Mouse (Mus musculus) R1 (cell line): ENCODE measurements around the gene Sap30bp.

Experiments
- DNase-seq: peaks from one replicate; pipeline ENCODE4 v3.0.0-alpha.2; 2018; ENCODE audit warnings: low read depth, low spot score

Sap30bp gene

DNA sequence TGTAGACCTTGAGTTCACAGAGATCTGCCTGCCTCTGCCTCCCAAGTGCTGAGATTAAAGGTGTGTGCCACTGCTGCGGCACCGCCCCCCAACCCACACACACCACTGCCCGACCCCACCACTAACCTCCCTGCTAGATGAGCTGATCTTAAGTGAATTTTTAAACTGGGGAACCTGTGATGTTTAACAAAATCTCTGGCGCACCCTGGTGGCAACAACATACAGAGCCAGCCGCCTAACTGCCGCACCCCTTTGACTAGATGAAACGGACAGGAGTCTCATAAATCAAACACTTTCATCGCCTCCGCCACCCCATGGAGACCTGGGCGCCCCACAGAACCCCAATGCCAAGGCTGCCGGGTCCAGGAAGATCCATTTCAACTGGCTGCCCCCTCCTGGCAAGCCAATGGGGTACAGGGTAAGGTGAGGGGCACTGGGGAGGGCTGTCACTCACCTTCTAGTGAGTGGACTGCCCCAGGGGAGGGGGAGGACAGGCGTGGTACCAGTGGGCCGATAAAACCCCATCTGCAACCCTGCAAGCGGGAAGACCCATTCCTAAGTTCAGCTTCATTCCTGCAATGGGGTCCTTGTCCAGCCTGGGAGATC is 66.6 kb downstream of the Sap30bp start:
- peak; percentile 85 for DNase-seq

DNA sequence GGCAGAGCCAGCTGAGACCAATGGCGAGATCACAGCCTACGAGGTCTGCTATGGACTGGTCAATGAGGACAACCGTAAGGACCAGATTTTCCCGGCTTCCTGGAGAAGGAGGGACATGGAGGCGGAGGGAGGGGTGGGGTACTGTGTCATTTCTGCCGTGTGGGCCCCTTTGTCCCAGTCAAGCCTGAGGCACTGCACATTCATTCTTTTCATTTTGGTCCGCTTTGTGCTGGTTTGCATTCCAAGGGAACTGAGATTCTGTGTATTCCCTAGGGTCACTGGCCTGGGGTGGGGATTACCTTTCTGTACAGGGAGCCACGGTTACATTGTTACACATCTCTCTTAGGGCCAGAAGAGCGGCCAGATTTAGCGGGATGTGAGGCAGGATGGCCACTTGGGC is 67.5 kb downstream of the Sap30bp start:
- no peak for DNase-seq

DNA sequence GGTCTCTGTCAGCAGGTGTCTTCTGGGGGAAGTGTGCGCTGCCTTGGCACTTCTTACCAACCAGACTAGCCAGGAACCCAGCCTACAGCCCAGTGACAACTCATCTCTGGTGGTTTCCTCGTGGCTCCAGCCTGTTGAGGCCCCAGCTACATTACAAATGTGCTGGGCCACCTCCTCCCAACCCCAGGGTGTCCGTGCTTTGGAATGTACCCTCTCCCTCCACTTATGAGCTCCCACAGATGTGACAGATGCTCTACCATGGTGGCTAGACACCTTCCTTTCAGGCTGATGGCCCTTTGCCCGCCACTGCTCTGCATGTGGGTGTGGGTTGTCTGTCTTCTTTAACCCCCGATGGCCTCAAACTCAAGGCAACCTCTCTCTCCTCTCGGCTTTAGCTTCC is 68.6 kb downstream of the Sap30bp start:
- no peak for DNase-seq

DNA sequence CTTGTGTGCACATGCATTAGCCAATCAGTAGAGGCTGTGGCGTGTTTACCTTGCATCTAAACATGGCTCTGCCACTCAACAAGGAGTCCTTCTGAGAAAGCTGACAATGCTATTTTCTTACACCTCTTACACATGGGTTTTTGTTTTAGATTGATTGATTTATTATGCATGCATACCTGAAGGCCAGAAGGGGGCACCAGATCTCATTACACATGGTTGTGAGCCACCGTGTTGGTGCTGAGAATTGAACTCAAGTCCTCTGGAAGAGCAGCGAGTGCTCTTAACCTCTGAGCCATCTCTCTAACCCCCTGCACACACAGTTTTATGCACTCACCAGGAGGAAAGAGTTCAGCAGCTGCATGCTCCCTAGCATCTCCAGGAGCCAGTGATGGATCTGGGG is 69.8 kb downstream of the Sap30bp start:
- DNase-seq, result peak; percentile 60

DNA sequence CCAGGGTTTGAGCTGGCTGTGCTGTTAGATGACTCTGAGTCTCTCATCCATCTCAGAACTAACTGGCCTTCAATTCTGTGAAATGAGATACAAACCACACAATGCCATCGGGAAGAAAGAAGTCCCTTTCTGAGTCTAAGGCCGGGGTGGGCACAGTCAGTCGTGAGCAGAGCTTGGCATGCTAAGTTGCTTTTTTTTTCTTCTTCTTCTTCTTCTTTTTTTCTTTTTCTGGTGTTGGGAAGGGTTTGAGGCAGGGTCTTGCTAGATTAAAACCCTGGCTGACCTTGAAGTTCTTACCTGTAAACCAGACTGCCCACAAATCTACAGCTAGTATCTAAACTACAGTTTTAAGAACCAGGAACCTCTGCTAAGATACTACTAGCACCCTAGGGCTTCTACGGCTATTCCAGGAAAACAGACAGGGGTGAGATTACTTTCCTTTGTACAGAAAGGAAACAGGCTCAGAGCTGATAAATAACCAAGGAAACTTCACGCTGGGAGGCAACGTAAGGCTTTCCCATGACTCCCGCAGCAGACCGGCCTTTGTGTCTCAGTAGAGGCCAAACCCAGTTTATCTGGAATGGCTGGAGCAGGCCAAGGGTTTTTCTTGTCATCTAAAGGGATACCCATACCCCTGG is 71.2 kb downstream of the Sap30bp start:
- DNase-seq, result no peak

DNA sequence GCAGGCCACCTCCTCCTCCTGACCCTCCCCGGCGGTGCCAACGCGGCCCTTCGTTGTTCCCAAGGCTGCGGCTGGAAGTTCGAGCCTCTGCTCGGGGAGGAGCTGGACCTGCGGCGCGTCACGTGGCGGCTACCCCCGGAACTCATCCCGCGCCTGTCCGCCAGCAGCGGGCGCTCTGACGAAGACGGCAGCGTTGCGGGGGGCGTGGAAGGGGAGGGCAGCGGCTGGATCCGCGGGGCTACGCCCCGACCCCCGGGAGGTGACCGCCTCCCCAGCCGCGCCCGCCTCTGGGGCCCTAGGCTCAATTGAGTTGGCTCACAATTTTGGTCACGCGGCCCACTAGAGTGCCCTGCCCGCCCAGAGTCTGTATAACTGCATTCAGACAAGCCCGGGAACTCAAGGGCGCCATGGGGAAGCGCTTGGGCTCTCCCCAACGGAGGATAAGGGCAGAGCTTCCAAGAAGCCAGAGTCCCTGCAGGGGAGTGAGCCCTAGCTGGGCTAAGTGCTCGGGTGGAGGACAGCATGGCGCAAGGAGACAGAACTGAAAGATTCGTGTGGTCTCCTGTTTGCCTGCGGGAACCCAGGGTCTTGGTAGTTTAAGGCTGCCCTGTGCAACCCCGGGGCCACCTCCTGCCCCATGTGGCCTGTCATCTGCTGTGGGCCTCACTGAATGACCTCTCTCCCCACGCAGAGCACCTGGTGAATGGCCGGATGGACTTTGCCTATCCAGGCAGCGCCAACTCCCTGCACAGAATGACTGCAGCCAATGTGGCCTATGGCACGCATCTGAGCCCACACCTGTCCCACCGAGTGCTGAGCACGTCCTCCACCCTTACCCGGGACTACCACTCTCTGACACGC is 72.0 kb downstream of the Sap30bp start:
- peak; percentile 64 for DNase-seq

DNA sequence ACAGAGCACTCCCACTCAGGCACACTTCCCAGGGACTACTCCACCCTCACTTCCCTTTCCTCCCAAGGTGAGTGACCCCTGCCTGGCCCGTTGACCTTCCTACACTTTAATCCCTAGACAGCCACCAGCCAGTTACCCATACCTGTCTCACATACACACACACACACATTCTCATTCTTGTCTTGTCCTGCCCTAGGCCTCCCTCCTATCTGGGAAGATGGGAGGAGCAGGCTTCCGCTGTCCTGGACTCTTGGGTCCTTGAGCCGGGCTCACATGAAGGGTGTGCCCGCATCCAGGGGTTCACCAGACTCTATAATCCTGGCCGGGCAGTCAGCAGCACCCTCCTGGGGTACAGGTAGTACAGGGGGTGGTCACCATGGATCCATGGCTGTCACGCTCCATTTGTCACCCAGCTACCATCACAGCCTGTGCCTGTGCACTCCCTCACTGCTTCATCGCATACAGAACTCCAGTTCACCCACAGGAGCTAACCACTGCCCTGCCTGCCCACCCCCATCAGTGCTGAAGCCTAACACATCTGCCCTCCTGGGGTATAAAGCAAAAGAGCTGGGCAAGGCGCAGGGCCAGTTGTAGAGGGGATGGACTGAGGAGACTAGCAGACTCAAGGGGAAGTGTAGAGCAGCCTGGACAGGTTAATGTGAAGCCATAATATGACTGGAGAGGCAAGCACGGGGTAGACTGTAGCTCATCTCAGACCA is 72.8 kb downstream of the Sap30bp start:
- no peak for DNase-seq

DNA sequence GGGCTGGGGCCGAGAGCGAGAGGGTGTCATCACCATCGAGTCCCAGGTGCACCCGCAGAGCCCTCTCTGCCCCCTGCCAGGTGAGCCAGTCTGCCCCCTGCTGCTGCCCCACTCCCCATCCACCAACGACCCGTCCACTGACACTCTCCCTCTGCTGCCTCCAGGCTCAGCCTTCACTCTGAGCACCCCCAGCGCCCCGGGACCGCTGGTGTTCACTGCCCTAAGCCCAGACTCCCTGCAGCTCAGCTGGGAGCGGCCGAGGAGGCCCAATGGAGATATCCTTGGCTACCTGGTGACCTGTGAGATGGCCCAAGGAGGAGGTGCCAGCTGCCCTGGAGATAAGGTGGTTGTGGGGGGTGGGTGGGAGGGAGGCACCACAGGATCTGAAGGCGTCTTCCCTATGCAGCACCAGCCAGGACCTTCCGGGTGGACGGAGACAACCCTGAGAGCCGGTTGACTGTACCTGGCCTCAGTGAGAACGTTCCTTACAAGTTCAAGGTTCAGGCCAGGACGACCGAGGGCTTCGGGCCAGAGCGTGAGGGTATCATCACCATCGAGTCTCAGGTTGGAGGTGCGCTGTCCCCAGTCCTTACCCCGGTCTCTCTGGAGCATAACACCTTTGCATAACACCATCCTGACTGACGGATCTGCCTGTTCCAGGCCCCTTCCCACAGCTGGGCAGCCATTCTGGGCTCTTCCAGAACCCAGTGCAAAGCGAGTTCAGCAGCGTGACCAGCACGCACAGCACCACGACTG is 74.2 kb downstream of the Sap30bp start:
- no peak for DNase-seq

DNA sequence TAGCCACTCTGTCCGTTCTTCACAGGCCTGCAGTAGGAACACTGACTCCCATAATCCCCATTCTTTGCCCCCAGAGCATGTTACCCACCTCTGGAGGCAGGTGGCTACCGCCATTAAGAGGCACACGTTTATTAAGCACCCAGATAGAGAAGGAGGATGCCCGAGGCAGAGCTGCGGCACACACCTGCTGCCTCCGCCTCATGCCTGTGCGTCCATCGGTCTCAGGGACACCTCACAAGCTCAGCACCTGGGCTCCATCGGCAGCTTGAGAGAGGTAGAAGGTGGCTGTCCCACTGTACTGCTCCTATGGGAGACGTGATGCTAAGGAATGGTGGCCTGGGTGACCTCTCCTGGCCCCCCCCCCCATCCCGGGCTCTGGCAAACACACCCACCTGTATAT is 75.3 kb downstream of the Sap30bp start:
- no peak for DNase-seq

DNA sequence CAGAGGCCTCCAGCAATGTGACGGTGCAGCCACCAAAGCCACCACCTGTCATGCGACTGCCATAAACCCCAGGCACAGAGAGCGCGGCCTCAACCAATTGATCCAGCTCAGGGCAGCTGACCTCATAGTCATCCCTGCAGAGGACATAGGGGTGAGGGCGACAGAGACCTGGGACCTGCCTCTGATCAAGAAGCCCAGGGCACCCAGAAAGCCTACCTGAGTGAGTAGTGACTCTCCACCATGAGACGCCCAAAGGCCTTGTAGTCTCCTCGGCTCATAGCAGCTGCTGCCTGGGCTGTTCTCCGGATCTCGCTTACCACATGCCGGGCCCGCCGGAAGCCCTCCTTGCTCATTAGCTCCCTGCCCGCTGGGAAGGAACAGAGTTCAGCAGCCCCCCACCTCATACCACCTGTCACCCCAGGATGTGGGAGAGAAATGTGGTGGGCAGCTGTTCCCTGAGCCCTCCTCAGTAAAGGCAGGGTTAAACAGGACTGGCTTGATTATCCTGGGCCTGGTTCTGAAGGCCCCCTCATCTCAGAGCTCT is 75.8 kb downstream of the Sap30bp start:
- no peak for DNase-seq

DNA sequence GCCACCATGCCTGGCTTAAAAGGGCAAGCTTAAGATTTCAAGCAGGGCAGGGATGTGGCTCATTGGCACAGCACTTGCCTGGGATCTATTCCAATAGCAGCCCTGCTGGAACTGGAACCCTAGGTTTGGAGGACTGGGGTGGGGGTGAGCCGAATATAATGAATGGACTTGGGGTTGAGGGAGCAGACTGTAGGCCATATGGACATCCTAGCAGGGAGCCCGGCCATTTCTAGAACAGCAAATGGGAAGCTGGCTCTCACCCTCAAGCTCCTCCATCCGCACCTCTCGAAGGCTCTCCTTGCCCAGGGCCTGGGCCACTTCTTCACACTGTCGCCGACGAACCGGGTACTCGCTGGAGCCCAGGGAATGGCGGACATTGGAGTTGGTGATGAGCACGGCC is 76.6 kb downstream of the Sap30bp start:
- no peak for DNase-seq

DNA sequence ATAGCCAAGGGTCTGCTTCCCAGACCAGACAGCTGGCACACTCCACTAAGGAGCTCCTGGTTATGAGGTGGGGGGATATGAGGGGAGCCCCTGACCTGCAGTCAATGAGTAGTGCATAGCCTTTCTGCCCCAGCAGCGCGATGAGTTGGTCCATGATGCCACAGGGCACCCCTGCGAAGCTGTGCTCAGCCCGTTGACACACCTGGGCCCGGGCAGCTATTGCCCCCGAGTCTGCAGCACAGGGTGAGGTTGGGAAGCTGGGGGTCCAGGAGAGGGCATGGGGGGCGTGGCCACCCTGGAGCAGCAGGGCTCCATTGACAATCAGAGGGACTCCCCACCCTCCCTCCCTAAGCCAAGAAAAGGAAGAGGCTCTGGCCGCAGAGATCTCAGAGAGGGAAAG is 77.1 kb downstream of the Sap30bp start:
- no peak for DNase-seq

DNA sequence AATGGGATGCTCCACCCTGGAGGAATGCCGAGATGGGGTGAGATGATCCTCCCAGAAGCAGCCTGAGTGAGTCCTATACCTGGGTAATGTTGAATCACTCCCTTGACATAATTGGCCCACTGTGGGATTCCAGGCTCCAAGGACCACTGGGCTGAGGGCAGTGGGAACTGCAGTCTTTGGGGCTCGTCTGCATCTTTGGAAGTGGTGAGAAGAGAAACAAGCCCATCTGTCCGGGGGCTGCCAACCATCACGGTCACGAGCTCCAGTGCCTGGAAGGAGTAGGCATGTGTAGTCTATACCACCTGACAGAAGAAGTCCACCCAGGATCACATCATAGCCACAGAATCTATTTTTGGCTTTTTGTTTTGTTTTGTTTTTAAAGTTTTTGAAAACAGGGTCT is 77.9 kb downstream of the Sap30bp start:
- DNase-seq, result no peak

DNA sequence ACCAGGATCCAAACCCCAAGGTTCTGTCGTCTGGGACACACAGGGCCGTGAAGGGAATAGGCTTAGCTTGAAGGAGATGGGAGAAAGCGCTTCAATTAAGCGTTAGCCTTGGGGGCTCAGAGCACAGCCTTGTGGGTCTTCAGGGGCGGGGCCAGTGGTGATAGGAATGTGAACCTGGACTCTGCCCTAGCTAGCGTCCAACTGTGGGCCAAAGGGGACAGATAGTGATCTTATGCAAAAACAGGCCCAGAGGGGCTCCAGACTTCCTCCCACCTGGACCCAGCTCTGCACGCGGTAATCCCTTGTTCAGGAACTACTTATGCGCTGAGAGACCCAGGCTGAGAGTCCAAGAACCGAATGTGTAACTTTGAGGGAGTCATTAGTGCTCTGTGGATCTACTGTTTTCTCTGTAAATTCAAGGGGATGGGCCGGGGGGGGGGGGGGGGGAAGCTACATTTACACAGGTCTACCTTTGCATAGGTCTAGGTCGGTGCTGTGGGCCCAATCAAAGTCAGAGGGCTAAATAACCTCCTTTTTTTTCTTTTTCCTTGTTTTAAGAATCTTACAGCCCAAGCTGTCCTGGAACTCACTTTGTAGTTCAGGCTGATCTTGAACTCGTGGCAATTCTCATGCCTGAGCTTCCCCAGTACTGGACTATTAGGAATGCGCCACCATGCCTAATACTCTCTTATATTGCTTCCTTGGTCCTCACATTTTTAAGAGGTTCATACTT is 78.6 kb downstream of the Sap30bp start:
- DNase-seq, result peak; percentile 61

DNA sequence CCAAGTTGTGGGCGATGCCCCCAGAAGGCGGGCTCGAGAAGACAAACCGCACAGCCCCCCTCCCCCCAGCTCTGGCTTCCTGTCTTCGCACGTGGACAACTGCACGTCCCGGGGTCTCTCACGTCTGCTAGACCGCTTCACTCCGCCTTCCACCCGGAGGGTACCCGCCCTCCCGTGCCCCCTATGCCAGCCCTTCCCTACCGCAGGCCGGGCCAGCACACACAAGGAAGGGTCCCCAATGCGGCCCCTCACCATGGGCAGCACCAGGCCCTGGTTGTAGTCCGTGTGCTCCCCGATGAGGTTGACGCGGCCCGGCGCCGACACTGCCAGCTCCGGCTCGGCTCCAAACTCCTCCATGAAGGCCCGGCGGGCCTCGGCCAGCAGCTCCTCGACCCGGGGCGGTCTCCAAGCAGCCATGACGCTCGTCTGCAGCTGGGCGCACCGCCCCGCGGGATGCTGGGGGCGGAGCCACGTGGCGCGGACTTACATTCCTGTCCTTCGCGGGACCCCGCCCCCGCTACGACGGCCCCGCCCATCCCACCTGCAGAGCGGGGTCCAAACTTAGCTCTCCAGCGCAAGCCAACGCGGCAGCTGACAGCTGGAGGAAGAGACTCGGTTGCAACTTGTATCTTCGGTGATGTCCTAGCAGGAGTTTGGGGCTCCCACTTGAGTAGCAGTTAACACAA is 79.3 kb downstream of the Sap30bp start, which contains the start of gene Galk1:
Gene Galk1, minus strand, starts transcription at position 458 of the 686 bp plus-strand sequence.
- peak; percentile 95 for DNase-seq

DNA sequence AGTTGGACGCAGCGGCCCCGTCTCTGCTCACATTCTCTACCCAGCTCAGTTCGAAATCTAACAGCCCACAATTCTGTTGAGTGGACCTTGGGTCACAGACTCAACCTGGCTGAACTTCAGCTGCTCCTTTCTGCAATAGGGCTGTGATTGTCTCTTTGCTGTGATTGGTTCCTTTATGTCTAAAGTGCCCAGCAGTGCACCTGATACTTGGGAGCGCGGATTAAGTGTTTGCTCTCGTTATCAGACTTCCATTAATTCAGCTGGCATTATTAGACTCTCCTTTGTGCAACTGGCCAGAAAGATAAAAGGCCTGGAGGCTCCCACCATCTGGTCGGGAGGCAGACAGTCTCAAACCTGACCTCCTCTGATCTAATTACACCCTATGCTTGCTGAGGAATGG is 81.7 kb downstream of the Sap30bp start:
- DNase-seq, result no peak
